Mouse (Mus musculus): ENCODE results near the gene Casc4.
"Not testable (repeated sequence)": the region's sequence is repeated elsewhere in the genome, so short reads cannot be mapped to it uniquely, and the experiment has no call there.

Casc4 gene

DNA sequence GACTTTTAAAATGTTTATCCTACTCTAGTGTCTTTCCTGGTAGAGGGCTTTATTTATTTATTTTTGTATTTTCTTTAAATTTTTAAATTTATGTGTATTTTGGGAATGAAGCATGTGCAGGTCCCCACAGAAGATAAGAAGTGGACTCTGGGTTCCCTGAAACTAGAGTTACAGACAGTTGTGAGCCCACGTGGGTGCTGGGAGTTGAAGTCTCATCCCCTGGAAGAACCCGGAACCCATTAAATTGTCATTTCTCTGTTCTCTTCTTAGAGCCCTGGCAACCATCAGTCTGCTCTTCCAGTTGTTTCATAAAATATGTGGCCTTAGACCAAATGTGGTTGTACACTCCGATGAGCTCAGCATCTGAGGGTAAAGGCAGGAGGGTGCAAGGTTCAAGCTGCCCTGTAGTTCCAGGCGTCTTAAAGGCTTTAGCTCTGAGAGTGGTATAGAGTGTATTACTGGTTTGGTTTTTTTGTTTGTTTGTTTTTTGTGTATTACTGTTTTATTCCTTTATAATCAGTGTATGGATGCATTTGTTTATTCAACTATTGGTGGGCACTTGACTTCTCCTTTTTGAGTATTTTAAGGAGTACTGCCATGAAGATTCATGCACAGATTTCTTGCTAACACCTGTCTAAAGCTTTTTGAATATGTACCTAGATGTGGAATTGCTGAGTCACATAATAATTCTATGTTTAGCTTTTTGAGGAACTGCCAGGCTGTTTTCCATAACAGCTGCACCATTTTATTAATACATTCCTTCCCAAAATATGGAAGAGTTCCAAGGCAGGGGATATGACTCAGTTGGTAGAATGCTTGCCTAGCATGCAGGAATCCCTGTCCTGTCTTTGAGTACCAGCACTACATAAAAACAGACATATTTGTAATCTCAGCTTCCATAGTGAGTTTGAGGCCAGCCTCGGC lies 49.5 kb downstream of the Casc4 start:
- peak; percentile 59 for DNase-seq (ENCODE audit: low read depth)

DNA sequence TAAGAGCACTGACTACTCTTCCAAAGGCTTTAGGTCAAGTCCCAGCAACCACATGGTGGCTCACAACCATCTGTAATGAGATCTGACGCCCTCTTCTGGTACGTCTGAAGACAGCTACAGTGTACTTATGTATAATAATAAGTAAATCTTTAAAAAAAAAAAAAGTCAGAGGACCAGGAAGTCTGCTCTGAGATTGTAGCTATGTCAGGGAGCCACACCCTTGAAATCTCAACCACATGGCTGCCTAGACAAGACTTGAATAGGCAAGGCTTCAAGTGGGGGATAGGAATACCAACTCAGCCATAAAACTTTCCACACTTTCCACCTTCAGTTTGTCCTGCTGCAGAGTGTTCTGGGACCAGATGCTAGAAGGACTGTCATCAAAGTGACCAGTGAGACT lies 70.9 kb downstream of the Casc4 start:
- DNase-seq (ENCODE audit: low read depth): not testable (repeated sequence)

- no peak for DNase-seq (ENCODE audit: low read depth)
Observed at GRCm38 (mm10) chr2:121943364-121943763, 76.6 kb downstream of the Casc4 start.

- no peak for DNase-seq (ENCODE audit: low read depth)
Observed at GRCm38 (mm10) chr2:121954971-121955656, 88.3 kb downstream of the Casc4 start.

DNA sequence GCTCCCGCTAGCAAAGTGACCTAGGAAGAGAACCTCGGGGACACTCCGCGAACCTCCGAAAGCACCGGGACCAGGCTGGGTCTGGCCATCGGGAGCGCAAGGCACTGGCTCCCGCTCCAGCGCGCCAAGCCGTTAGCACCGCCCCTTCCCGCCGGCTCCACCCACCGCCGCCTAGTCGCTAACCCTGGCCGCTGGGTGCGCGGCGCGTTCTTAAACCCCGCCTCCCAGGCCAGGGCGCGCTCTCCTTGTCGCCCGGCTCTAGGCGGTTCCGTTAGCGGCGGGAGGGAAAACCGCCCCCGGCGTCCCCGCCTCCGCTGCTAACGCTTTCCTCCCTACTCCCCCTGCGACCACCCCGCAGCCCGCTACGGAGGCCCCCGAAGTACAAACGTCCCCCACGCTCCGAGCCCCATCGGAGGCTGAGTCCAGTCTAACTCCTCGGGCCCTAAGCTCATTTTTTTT lies 89.0 kb downstream of the Casc4 start, which contains the start of the genes Ctdspl2 and Mageb3:
TSS of gene Ctdspl2 (plus strand) at position 237 of the 459 bp plus-strand sequence.
TSS of gene Mageb3 (minus strand) at position 328 of the 459 bp plus-strand sequence.
- DNase-seq (ENCODE audit: low read depth): peak; percentile 69

DNA sequence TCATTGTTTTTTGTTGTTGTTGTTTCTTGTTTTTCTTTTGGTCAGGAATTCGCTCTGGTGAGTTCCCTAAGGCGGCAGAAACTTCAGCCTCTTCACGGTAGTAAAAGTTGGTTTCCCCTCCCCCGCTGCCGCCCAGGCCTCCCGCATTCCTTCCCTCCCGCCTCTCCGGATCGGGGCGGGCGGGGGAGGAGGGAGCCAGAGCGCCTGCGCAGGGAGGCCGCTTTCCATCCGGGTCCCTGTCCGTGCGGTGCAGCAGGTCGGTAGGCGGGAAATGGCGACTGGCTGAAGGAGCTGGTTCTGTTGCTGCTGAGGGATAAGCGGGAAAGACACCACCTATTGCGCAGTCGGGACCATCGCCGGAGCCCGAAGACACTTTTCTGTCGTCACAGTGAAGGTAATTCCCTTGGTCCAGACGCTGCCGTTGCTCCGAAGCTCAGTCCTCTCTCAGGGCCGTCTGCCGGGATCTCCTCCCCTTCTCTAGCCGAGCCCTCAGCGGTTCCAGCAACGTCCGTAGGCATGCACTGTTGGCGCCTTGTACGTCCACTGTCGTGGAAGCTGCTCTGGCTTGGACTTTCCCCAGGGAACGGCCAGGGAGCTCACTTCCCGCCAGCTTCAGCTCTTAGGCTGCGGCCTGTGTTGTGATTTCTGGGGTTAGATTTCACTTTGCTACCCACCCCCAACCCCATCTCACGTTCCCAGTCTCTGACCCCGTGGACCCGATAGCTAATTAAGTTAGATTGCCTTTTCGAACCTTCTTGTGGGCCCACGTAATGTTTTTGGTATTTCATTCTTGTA lies 89.7 kb downstream of the Casc4 start:
- peak; percentile 75 for DNase-seq (ENCODE audit: low read depth)

DNA sequence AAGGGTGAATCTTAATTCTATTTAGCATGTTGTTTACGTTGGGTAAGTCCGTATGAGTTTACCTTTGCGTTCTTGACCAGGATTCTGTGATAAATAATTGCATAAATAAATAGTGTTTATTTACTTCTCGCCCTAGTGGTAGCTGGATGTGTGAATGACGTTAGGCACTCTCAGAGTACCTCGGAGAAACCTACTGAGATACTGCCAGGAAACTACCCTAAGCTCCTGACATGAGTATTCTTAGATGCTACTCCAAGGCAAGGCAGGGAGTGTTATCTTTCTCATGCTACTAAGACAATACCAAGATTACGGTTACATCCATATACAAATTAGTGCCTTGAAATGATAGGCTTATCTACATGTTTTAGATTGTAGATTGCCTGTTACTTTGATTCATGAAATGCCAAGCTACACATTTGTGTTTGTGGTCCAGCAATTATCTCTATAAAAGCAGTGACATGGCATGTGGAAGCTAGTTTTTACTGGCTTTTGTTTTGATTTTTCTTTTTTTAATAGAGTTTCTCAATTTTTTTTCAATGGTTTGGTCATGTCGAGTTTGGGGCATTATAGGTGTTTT lies 90.5 kb downstream of the Casc4 start:
- DNase-seq (ENCODE audit: low read depth): no peak
